Mouse (Mus musculus): ENCODE measurements around the gene Prkag2.

GRCm38 (mm10) chr5:24863804-24864203 lies 236.6 kb downstream of the Prkag2 start:
- TF ChIP-seq CTCF (IDR thresholded peaks at IDR 0.05; ENCODE audit: insufficient read depth, low read length) (no peak), POLR2A (IDR thresholded peaks at IDR 0.05; ENCODE audit: borderline replicate concordance, extremely low read depth, low read depth, low read length) (no peak)
